Mouse (Mus musculus): Measurements from ENCODE around the gene C030005K15Rik.

- TF ChIP-seq CTCF (IDR thresholded peaks at IDR 0.05; ENCODE audit: low read depth) (no peak), EP300 (IDR thresholded peaks at IDR 0.05; ENCODE audit: low read depth) (no peak)
Observed at GRCm38 (mm10) chr10:97747231-97747630, 20.7 kb upstream of the C030005K15Rik start.

Measured in heart, postnatal 0 days (tissue).